Mouse (Mus musculus): ENCODE data around the gene Ssu72.

Gene Ssu72

GRCm38 (mm10) chr4:155746575-155747490 lies 42.2 kb downstream of the Ssu72 start:
- DNase-seq (ENCODE audit: low spot score), result no peak

GRCm38 (mm10) chr4:155757011-155757410 lies 52.4 kb downstream of the Ssu72 start:
- DNase-seq (ENCODE audit: low spot score), result no peak

GRCm38 (mm10) chr4:155759862-155760612 lies 55.4 kb downstream of the Ssu72 start:
- no peak for DNase-seq (ENCODE audit: low spot score)

GRCm38 (mm10) chr4:155760613-155761355 lies 56.2 kb downstream of the Ssu72 start, which contains the start of gene Atad3a:
Gene Atad3a (minus strand): TSS chr4:155761093.
- peak; percentile 96 for DNase-seq (ENCODE audit: low spot score)

- DNase-seq (ENCODE audit: low spot score), result no peak
Measured at GRCm38 (mm10) chr4:155761356-155762099, 56.9 kb downstream of the Ssu72 start.

GRCm38 (mm10) chr4:155762357-155762756 lies 57.8 kb downstream of the Ssu72 start:
- no peak for DNase-seq (ENCODE audit: low spot score)

GRCm38 (mm10) chr4:155769496-155769879 lies 64.9 kb downstream of the Ssu72 start:
- DNase-seq (ENCODE audit: low spot score), result no peak

GRCm38 (mm10) chr4:155769880-155770512 lies 65.4 kb downstream of the Ssu72 start:
- peak; percentile 94 for DNase-seq (ENCODE audit: low spot score)

GRCm38 (mm10) chr4:155770626-155771025 lies 66.0 kb downstream of the Ssu72 start:
- no peak for DNase-seq (ENCODE audit: low spot score)

GRCm38 (mm10) chr4:155771706-155772105 lies 67.1 kb downstream of the Ssu72 start:
- DNase-seq (ENCODE audit: low spot score), result no peak

- no peak for DNase-seq (ENCODE audit: low spot score)
Measured at GRCm38 (mm10) chr4:155772786-155773185, 68.2 kb downstream of the Ssu72 start.

GRCm38 (mm10) chr4:155773335-155774078 lies 68.9 kb downstream of the Ssu72 start:
- DNase-seq (ENCODE audit: low spot score), result no peak

- peak; percentile 80 for DNase-seq (ENCODE audit: low spot score)
Measured at GRCm38 (mm10) chr4:155774280-155774754, 69.7 kb downstream of the Ssu72 start, which contains the start of gene Vwa1. Gene Vwa1 (minus strand): TSS chr4:155774698.

- peak; percentile 57 for DNase-seq (ENCODE audit: low spot score)
Measured at GRCm38 (mm10) chr4:155774971-155775740, 70.6 kb downstream of the Ssu72 start.

GRCm38 (mm10) chr4:155775855-155776254 lies 71.3 kb downstream of the Ssu72 start:
- no peak for DNase-seq (ENCODE audit: low spot score)

- DNase-seq (ENCODE audit: low spot score), result no peak
Measured at GRCm38 (mm10) chr4:155776704-155777335, 72.2 kb downstream of the Ssu72 start.

- DNase-seq (ENCODE audit: low spot score), result no peak
Measured at GRCm38 (mm10) chr4:155777816-155778215, 73.2 kb downstream of the Ssu72 start.

- DNase-seq (ENCODE audit: low spot score), result no peak
Measured at GRCm38 (mm10) chr4:155779498-155779897, 74.9 kb downstream of the Ssu72 start.

- no peak for DNase-seq (ENCODE audit: low spot score)
Measured at GRCm38 (mm10) chr4:155780895-155781294, 76.3 kb downstream of the Ssu72 start.
